Mouse (Mus musculus) small intestine, adult 2 months (tissue): ENCODE data around the gene Vmn1r41. TPM values are rescaled to one million over a fixed set of nuclear protein-coding genes. Genes with fewer than 3 reads are reported as not detected.

Source experiments
- H3K27ac ChIP-seq: fragments of 200-500 bp; 2 replicates; pipeline ENCODE4 v1.5.1; 2012; ENCODE audit warnings: low read depth, low read length, control low read depth, inconsistent platforms; ENCODE audit not compliant: insufficient read depth
- H3K27me3 ChIP-seq: fragments of 200-500 bp; 2 replicates; pipeline ENCODE4 v1.6.1; 2012; ENCODE audit warnings: mild to moderate bottlenecking, moderate library complexity, low read length, inconsistent platforms; ENCODE audit not compliant: control insufficient read depth, insufficient read depth
- H3K36me3 ChIP-seq: fragments of 200-500 bp; 2 replicates; pipeline ENCODE4 v1.6.1; 2012; ENCODE audit warnings: mild to moderate bottlenecking, low read length, control low read depth, inconsistent platforms; ENCODE audit not compliant: control insufficient read depth, insufficient read depth
- H3K4me1 ChIP-seq: fragments of 200-500 bp; 2 replicates; pipeline ENCODE4 v1.6.1; 2012; ENCODE audit warnings: low read length, inconsistent platforms, mixed read lengths; ENCODE audit not compliant: control insufficient read depth, insufficient read depth, insufficient read length
- H3K4me3 ChIP-seq: fragments of 200-500 bp; 2 replicates; pipeline ENCODE4 v1.5.1; 2012; ENCODE audit warnings: low read depth, mild to moderate bottlenecking, control low read depth, inconsistent platforms, low read length, moderate library complexity
- CTCF ChIP-seq: fragments of 200-500 bp; IDR thresholded peaks from 2 replicates; pipeline ENCODE4 v1.5.1; 2012; ENCODE audit warnings: low read depth, mild to moderate bottlenecking, control low read depth, inconsistent platforms, low read length, moderate library complexity, mixed read lengths; ENCODE audit not compliant: insufficient replicate concordance, insufficient read length; ENCODE audit errors: extremely low read depth
- POLR2A ChIP-seq: fragments of 200-500 bp; IDR thresholded peaks from 2 replicates; pipeline ENCODE4 v1.6.1; 2012; ENCODE audit warnings: low read depth, mild to moderate bottlenecking, control low read depth, inconsistent platforms, low read length, moderate library complexity
- WGBS: fragments of 180-500 bp; shearing (Covaris S2); methylation state at CpG from one replicate; pipeline ENCODE4 v1.1.7; 2018; 5-methylcytosine and 5-hydroxymethylcytosine counted together
- polyA plus RNA-seq: library from polyadenylated mRNA; depleted of rRNA; stranded (reverse); fragments of >200 nt; gene quantifications from 2 replicates; pipeline ENCODE4 v1.2.3, GENCODE M21; 2012; rRNA removed

Gene Vmn1r41
- not detected in 2 replicates for polyA plus RNA-seq

GRCm38 (mm10) chr6:89740466-89740865, at the start of gene Vmn1r41:
Gene Vmn1r41, plus strand, starts transcription at chr6:89740766.
- H3K4me1 ChIP-seq = no peaks in the 10 kb centered on the region
- no peak for TF ChIP-seq POLR2A
- no peak for TF ChIP-seq CTCF
- no peaks in the 10 kb centered on the region for H3K27me3 ChIP-seq
- H3K27ac ChIP-seq = no peak within 1 kb of the TSS
- no peak within 1 kb of the TSS for H3K4me3 ChIP-seq
- H3K36me3 ChIP-seq = no peaks in the 10 kb centered on the region

GRCm38 (mm10) chr6:89706624-89707023, 33.9 kb upstream of the Vmn1r41 start:
- TF ChIP-seq POLR2A = no peak
- no peak for TF ChIP-seq CTCF
- Histone ChIP-seq H3K27ac (no peak overlapping the region), H3K27me3 (no peaks in the 10 kb centered on the region), H3K4me3 (no peak overlapping the region), H3K36me3 (no peaks in the 10 kb centered on the region), H3K4me1 (no peaks in the 10 kb centered on the region)
- WGBS = 66% methylated on average over 2 of the region's 2 CpGs

GRCm38 (mm10) chr6:89707240-89707639, 33.3 kb upstream of the Vmn1r41 start, which contains the start of gene Vmn1r40:
Gene Vmn1r40, plus strand, starts transcription at chr6:89707540.
- TF ChIP-seq POLR2A (no peak), CTCF (no peak)
- H3K27ac ChIP-seq = no peak within 1 kb of the TSS
- H3K36me3 ChIP-seq = no peaks in the 10 kb centered on the region
- H3K27me3 ChIP-seq = no peaks in the 10 kb centered on the region
- H3K4me1 ChIP-seq = no peaks in the 10 kb centered on the region
- WGBS = 70% methylated on average over 4 of the region's 4 CpGs
- no peak within 1 kb of the TSS for H3K4me3 ChIP-seq

GRCm38 (mm10) chr6:89718051-89718450, 22.5 kb upstream of the Vmn1r41 start:
- Histone ChIP-seq H3K36me3 (no peaks in the 10 kb centered on the region), H3K27ac (no peak overlapping the region), H3K27me3 (no peaks in the 10 kb centered on the region), H3K4me1 (no peaks in the 10 kb centered on the region), H3K4me3 (no peak overlapping the region)
- TF ChIP-seq POLR2A (no peak), CTCF (no peak)

- TF ChIP-seq CTCF = no peak
- TF ChIP-seq POLR2A = no peak
- no peak overlapping the region for H3K4me3 ChIP-seq
Observed at GRCm38 (mm10) chr6:89742811-89743210, 2.2 kb downstream of the Vmn1r41 start.

GRCm38 (mm10) chr6:89790231-89790630, 49.7 kb downstream of the Vmn1r41 start:
- Histone ChIP-seq H3K36me3 (no peaks in the 10 kb centered on the region), H3K4me1 (no peaks in the 10 kb centered on the region), H3K4me3 (no peak overlapping the region), H3K27ac (no peak overlapping the region), H3K27me3 (no peaks in the 10 kb centered on the region)
- TF ChIP-seq POLR2A = no peak
- no peak for TF ChIP-seq CTCF

More at GRCm38 (mm10) chr6:89742811-89743210, 2.2 kb downstream of the Vmn1r41 start:
- Histone ChIP-seq H3K36me3 (no peaks in the 10 kb centered on the region), H3K4me1 (no peaks in the 10 kb centered on the region), H3K27me3 (no peaks in the 10 kb centered on the region), H3K27ac (no peak overlapping the region)

Other genes with a start within 250 kb of the Vmn1r41 start
- gene Chchd6, start 145.1 kb upstream of the Vmn1r41 start, polyA plus RNA-seq = 9.1 and 11.4 TPM in 2 replicates
- 2.6 and 4.3 TPM in 2 replicates for gene Txnrd3, start 96.8 kb upstream of the Vmn1r41 start, polyA plus RNA-seq
- not detected in 2 replicates for gene Vmn1r40, start 33.2 kb upstream of the Vmn1r41 start, polyA plus RNA-seq
- gene Vmn1r42, start 135.6 kb downstream of the Vmn1r41 start, polyA plus RNA-seq = not detected in 2 replicates
- gene Vmn1r43, start 135.6 kb downstream of the Vmn1r41 start, polyA plus RNA-seq = 0.01 TPM in 1 of 2 replicates, not detected in the other
- not detected in 2 replicates for gene Vmn1r44, start 142.9 kb downstream of the Vmn1r41 start, polyA plus RNA-seq
- gene Vmn1r45, start 199.8 kb downstream of the Vmn1r41 start, polyA plus RNA-seq = not detected in 2 replicates
- not detected in 2 replicates for gene Vmn1r46, start 228.5 kb downstream of the Vmn1r41 start, polyA plus RNA-seq